8 mouse cellular contexts compared by ENCODE assay signal in the genomic region with DNA sequence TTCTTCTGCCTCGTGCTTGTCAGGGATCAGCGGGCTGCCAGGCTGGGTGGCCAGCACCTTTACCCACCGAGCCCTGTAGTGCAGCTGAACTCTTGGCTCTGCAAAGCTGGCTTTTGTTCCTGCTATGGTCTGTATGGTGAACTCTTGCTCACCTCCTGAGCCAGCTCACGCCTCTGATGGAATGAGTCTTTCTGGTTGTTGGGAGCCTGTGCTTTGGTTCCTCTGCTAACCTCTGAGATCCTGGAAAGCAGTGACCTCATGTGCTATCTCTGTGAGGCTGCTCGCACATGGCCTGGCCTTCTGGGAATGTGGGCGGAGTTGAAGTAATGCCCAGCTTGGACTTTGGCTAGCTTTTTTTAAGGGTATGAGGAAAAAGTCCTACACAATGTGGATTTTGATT. TPM values are rescaled to one million over a fixed set of nuclear protein-coding genes. Genes with fewer than 3 reads are reported as not detected.
DNase-seq lines count a peak whose midpoint lies in the region; ATAC-seq and TF ChIP-seq lines count a peak whose summit lies in the region.

No protein-coding gene starts in this region.

- intact Hi-C loops in gastrocnemius, postnatal 14 days (cut with DNase I; ENCODE audit: low total_unique reads), result no loop called here

- ATAC-seq in embryonic facial prominence, embryonic 14.5 days (ENCODE audit: low read depth), result no peak
- ATAC-seq in lung, postnatal 0 days, result peak; percentile 64
- no peak for ATAC-seq in forebrain, embryonic 16.5 days

- TF ChIP-seq EP300 in lung, postnatal 0 days (IDR thresholded peaks at IDR 0.05), result no peak

- H3K9ac ChIP-seq in embryonic facial prominence, embryonic 14.5 days (ENCODE audit: low read depth, low read length), result no peak overlapping the region
- H3K9ac ChIP-seq in lung, postnatal 0 days (replicated peaks; ENCODE audit: low read depth), result no peak overlapping the region
- no peak overlapping the region for H3K9ac ChIP-seq in forebrain, embryonic 16.5 days (replicated peaks; ENCODE audit: low read depth, low read length)

- no peaks in the 10 kb centered on the region for H3K4me1 ChIP-seq in embryonic facial prominence, embryonic 14.5 days (ENCODE audit: control insufficient read depth, insufficient read depth, low read length)
- H3K4me1 ChIP-seq in embryonic facial prominence, embryonic 10.5 days, result peaks cover 8% of the 10 kb centered on the region; the same call in 1 of the 2 replicates
- H3K4me1 ChIP-seq in lung, postnatal 0 days (ENCODE audit: insufficient read depth, low read depth, low read length), result peaks cover 12% of the 10 kb centered on the region; the same call in 1 of the 2 replicates
- H3K4me1 ChIP-seq in forebrain, embryonic 16.5 days (replicated peaks; ENCODE audit: control insufficient read depth, insufficient read depth, low read length), result no peaks in the 10 kb centered on the region

- H3K27ac ChIP-seq in embryonic facial prominence, embryonic 14.5 days (replicated peaks; ENCODE audit: low read depth, low read length), result no peak overlapping the region
- H3K27ac ChIP-seq in embryonic facial prominence, embryonic 10.5 days (replicated peaks), result no peak overlapping the region
- H3K27ac ChIP-seq in lung, postnatal 0 days (ENCODE audit: low read length), result no peak overlapping the region
- H3K27ac ChIP-seq in forebrain, embryonic 16.5 days (ENCODE audit: low read length), result no peak overlapping the region

- peak; percentile 24 for DNase-seq in embryonic facial prominence, embryonic 14.5 days (ENCODE audit: low spot score)
- no peak for DNase-seq in embryonic facial prominence, embryonic 10.5 days (ENCODE audit: low spot score)
- peak; percentile 58 for DNase-seq in gastrocnemius, postnatal 14 days
- peak; percentile 79 for DNase-seq in kidney, adult 18-20 months
- DNase-seq in lung, postnatal 0 days (ENCODE audit: low spot score), result peak; percentile 57
- DNase-seq in natural killer cell, adult 2 months (ENCODE audit: low spot score in 2 of 2), result no peak
- no peak for DNase-seq in layer of hippocampus, adult 11-12 months (ENCODE audit: low spot score)

- H3K4me3 ChIP-seq in embryonic facial prominence, embryonic 14.5 days (ENCODE audit: low read depth, low read length), result no peak overlapping the region
- no peak overlapping the region for H3K4me3 ChIP-seq in embryonic facial prominence, embryonic 10.5 days
- H3K4me3 ChIP-seq in lung, postnatal 0 days (ENCODE audit: low read depth, low read length), result no peak overlapping the region
- no peak overlapping the region for H3K4me3 ChIP-seq in forebrain, embryonic 16.5 days (replicated peaks; ENCODE audit: low read length)

- 58% methylated on average over 6 of the region's 6 CpGs for WGBS in embryonic facial prominence, embryonic 14.5 days
- 75% methylated on average over 6 of the region's 6 CpGs for WGBS in embryonic facial prominence, embryonic 10.5 days
- WGBS in lung, postnatal 0 days, result 38% methylated on average over 6 of the region's 6 CpGs
- WGBS in forebrain, embryonic 16.5 days, result 67% methylated on average over 6 of the region's 6 CpGs

- H3K4me2 ChIP-seq in embryonic facial prominence, embryonic 14.5 days (ENCODE audit: low read depth, low read length), result no peak overlapping the region
- H3K4me2 ChIP-seq in lung, postnatal 0 days (replicated peaks; ENCODE audit: low read depth, low read length), result no peak overlapping the region
- H3K4me2 ChIP-seq in forebrain, embryonic 16.5 days (ENCODE audit: low read length), result no peak overlapping the region

- H3K9me3 ChIP-seq in embryonic facial prominence, embryonic 14.5 days (ENCODE audit: control insufficient read depth, low read length), result no peaks in the 10 kb centered on the region
- H3K9me3 ChIP-seq in embryonic facial prominence, embryonic 10.5 days, result 0 out of 2 replicates have a peak, but pooled peaks cover 2% of the 10 kb centered on the region
- H3K9me3 ChIP-seq in lung, postnatal 0 days (ENCODE audit: low read length), result no peaks in the 10 kb centered on the region
- H3K9me3 ChIP-seq in forebrain, embryonic 16.5 days (ENCODE audit: control insufficient read depth, low read length), result no peaks in the 10 kb centered on the region

- H3K36me3 ChIP-seq in embryonic facial prominence, embryonic 14.5 days (ENCODE audit: control insufficient read depth, insufficient read depth, low read length), result peaks cover 42% of the 10 kb centered on the region
- H3K36me3 ChIP-seq in embryonic facial prominence, embryonic 10.5 days (replicated peaks), result peaks cover 91% of the 10 kb centered on the region
- peaks cover 5% of the 10 kb centered on the region; the same call in 1 of the 2 replicates for H3K36me3 ChIP-seq in lung, postnatal 0 days (ENCODE audit: insufficient read depth, low read length)
- peaks cover 14% of the 10 kb centered on the region; the same call in 1 of the 2 replicates for H3K36me3 ChIP-seq in forebrain, embryonic 16.5 days (ENCODE audit: control insufficient read depth, insufficient read depth)

- no peak for TF ChIP-seq CTCF in lung, postnatal 0 days (IDR thresholded peaks at IDR 0.05)

- H3K27me3 ChIP-seq in embryonic facial prominence, embryonic 14.5 days (replicated peaks; ENCODE audit: control insufficient read depth, insufficient read depth, low read length), result no peaks in the 10 kb centered on the region
- no peaks in the 10 kb centered on the region for H3K27me3 ChIP-seq in embryonic facial prominence, embryonic 10.5 days (replicated peaks; ENCODE audit: low read depth, poor library complexity, severe bottlenecking)
- no peaks in the 10 kb centered on the region for H3K27me3 ChIP-seq in lung, postnatal 0 days (replicated peaks; ENCODE audit: insufficient read depth, low read length)
- H3K27me3 ChIP-seq in forebrain, embryonic 16.5 days (replicated peaks; ENCODE audit: control insufficient read depth, insufficient read depth, low read length), result no peaks in the 10 kb centered on the region

RNA-seq across cellular contexts. Expression of a gene that starts 26.1 kb away (rescaled TPM):
- 21.7 and 22.0 TPM in 2 replicates for polyA plus RNA-seq in embryonic facial prominence, embryonic 14.5 days (2014; fragmentation: Nextera tagmentation; extraction: Ambion mirVana)
- 24.1 and 26.6 TPM in 2 replicates for polyA plus RNA-seq in embryonic facial prominence, embryonic 10.5 days (2016; fragmentation: Nextera tagmentation; extraction: Ambion mirVana)
- 10 to 100 TPM; 14.0 to 17.3 TPM for total RNA-seq in gastrocnemius, postnatal 14 days (2021)
- 8.4 and 9.9 TPM in 2 replicates for polyA plus RNA-seq in lung, postnatal 0 days (2015; fragmentation: Nextera tagmentation; extraction: Ambion mirVana)
- polyA plus RNA-seq in forebrain, embryonic 16.5 days (2015; fragmentation: Nextera tagmentation; extraction: Ambion mirVana), result 19.9 and 20.4 TPM in 2 replicates

Comparison
In these comparisons a context has a peak if more than half of its experiments do, and no peak if none do; other contexts are left out.
1. DNase-seq: peak in embryonic facial prominence, embryonic 14.5 days (single experiment), gastrocnemius, postnatal 14 days (single experiment), kidney, adult 18-20 months (single experiment) and lung, postnatal 0 days (single experiment); none in embryonic facial prominence, embryonic 10.5 days (single experiment), natural killer cell, adult 2 months (0 of 2) and layer of hippocampus, adult 11-12 months (single experiment).